Mouse (Mus musculus): ENCODE data around the gene Ubqln3. TPM values are rescaled to one million over a fixed set of nuclear protein-coding genes. Genes with fewer than 3 reads are reported as not detected.

Gene Ubqln3
- polyA plus RNA-seq (2012; rRNA removed) = not detected in 2 replicates

GRCm38 (mm10) chr7:104143179-104143578 is at the start of gene Ubqln3:
TSS of gene Ubqln3 (minus strand) at chr7:104143279.
- WGBS = 70% methylated on average over 3 of the region's 3 CpGs
- no peak within 1 kb of the TSS for H3K4me3 ChIP-seq (ENCODE audit: low read depth, low read length)
- no peak for TF ChIP-seq CTCF (IDR thresholded peaks at IDR 0.05; ENCODE audit: extremely low read depth, insufficient read length, insufficient replicate concordance, low read depth, low read length)
- no peak for TF ChIP-seq POLR2A (IDR thresholded peaks at IDR 0.05; ENCODE audit: low read depth, low read length)

DNA sequence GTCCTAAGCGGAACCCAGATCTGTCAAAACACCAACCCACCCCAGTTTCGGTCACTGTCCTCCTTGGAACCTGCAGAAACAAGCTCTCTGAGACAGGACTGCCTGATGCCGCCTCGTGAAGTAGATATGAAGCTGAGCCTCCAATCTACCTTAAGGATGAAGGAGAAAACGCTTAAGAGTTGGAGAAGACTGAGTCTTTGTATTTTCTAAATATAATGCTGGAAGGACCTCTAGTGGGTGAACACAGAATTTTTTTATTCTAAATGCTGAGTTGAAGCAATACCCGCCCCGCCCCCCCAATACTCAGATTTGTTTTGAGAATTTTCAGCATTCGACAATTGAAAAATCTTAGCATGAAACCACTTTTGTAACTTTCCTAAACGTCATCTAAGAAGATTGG is 48.2 kb upstream of the Ubqln3 start:
- Histone ChIP-seq H3K36me3 (ENCODE audit: control insufficient read depth, insufficient read depth, low read length) (no peaks in the 10 kb centered on the region), H3K27ac (ENCODE audit: insufficient read depth, low read depth, low read length) (no peak overlapping the region), H3K27me3 (ENCODE audit: control insufficient read depth, insufficient read depth, low read length) (no peaks in the 10 kb centered on the region), H3K4me1 (ENCODE audit: control insufficient read depth, insufficient read depth, insufficient read length, low read length) (no peaks in the 10 kb centered on the region), H3K4me3 (ENCODE audit: low read depth, low read length) (no peak overlapping the region)
- 51% methylated on average over 9 of the region's 9 CpGs for WGBS
- TF ChIP-seq POLR2A (IDR thresholded peaks at IDR 0.05; ENCODE audit: low read depth, low read length) (no peak), CTCF (IDR thresholded peaks at IDR 0.05; ENCODE audit: extremely low read depth, insufficient read length, insufficient replicate concordance, low read depth, low read length) (no peak)

More at GRCm38 (mm10) chr7:104143179-104143578, at the start of gene Ubqln3:
- H3K4me1 ChIP-seq (ENCODE audit: control insufficient read depth, insufficient read depth, insufficient read length, low read length) = no peaks in the 10 kb centered on the region
- no peaks in the 10 kb centered on the region for H3K27me3 ChIP-seq (ENCODE audit: control insufficient read depth, insufficient read depth, low read length)
- H3K36me3 ChIP-seq (ENCODE audit: control insufficient read depth, insufficient read depth, low read length) = no peaks in the 10 kb centered on the region
- H3K27ac ChIP-seq (ENCODE audit: insufficient read depth, low read depth, low read length) = no peak within 1 kb of the TSS

GRCm38 (mm10) chr7:104183292-104183691 is 40.2 kb upstream of the Ubqln3 start, which contains the start of gene Olfr648:
TSS of gene Olfr648 (minus strand) at chr7:104183392.
- H3K27ac ChIP-seq (ENCODE audit: insufficient read depth, low read depth, low read length) = no peak within 1 kb of the TSS
- H3K4me1 ChIP-seq (ENCODE audit: control insufficient read depth, insufficient read depth, insufficient read length, low read length) = no peaks in the 10 kb centered on the region
- no peaks in the 10 kb centered on the region for H3K27me3 ChIP-seq (ENCODE audit: control insufficient read depth, insufficient read depth, low read length)
- no peak for TF ChIP-seq CTCF (IDR thresholded peaks at IDR 0.05; ENCODE audit: extremely low read depth, insufficient read length, insufficient replicate concordance, low read depth, low read length)
- no peak for TF ChIP-seq POLR2A (IDR thresholded peaks at IDR 0.05; ENCODE audit: low read depth, low read length)
- no peak within 1 kb of the TSS for H3K4me3 ChIP-seq (ENCODE audit: low read depth, low read length)
- no peaks in the 10 kb centered on the region for H3K36me3 ChIP-seq (ENCODE audit: control insufficient read depth, insufficient read depth, low read length)
- 88% methylated on average over 2 of the region's 2 CpGs for WGBS

- H3K36me3 ChIP-seq (ENCODE audit: control insufficient read depth, insufficient read depth, low read length) = no peaks in the 10 kb centered on the region
- no peaks in the 10 kb centered on the region for H3K4me1 ChIP-seq (ENCODE audit: control insufficient read depth, insufficient read depth, insufficient read length, low read length)
- 85% methylated on average over 1 of the region's 1 CpGs for WGBS
- TF ChIP-seq CTCF (IDR thresholded peaks at IDR 0.05; ENCODE audit: extremely low read depth, insufficient read length, insufficient replicate concordance, low read depth, low read length) = no peak
- no peak for TF ChIP-seq POLR2A (IDR thresholded peaks at IDR 0.05; ENCODE audit: low read depth, low read length)
- no peak overlapping the region for H3K4me3 ChIP-seq (ENCODE audit: low read depth, low read length)
- H3K27me3 ChIP-seq (ENCODE audit: control insufficient read depth, insufficient read depth, low read length) = no peaks in the 10 kb centered on the region
- no peak overlapping the region for H3K27ac ChIP-seq (ENCODE audit: insufficient read depth, low read depth, low read length)
Measured at GRCm38 (mm10) chr7:104179074-104179473, 36.0 kb upstream of the Ubqln3 start.

DNA sequence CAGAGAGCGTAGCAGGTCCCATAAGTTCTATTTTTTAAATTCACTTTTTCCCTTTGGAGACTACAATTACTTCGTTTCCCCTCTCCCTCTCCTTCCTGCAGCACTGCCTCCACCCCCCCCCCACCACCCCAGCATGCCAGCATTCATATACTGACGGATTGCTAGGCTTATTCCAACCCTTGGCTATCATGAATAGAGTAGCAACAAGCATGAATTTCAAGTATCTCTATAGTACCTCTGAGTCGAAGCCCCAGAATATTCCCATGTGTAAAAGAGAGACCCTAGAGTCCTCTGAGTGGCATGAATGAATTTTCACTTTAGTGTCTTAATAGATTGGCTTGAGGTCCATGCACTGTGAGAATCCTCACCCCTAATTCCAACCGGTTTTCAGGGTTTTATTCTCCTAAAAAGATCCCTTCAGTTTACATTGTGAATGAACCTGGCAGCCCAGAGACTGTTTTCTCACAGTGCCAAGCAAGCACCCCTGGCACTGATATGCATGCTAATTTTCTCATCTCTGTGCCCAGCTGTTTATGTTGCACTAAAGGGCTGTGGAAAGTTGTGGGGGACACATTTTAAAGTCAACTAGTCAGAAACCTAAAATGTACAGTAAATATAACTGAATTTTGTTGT is 35.5 kb upstream of the Ubqln3 start:
- H3K36me3 ChIP-seq (ENCODE audit: control insufficient read depth, insufficient read depth, low read length) = no peaks in the 10 kb centered on the region
- no peaks in the 10 kb centered on the region for H3K27me3 ChIP-seq (ENCODE audit: control insufficient read depth, insufficient read depth, low read length)
- no peak overlapping the region for H3K27ac ChIP-seq (ENCODE audit: insufficient read depth, low read depth, low read length)
- no peaks in the 10 kb centered on the region for H3K4me1 ChIP-seq (ENCODE audit: control insufficient read depth, insufficient read depth, insufficient read length, low read length)
- H3K4me3 ChIP-seq (ENCODE audit: low read depth, low read length) = no peak overlapping the region
- TF ChIP-seq POLR2A (IDR thresholded peaks at IDR 0.05; ENCODE audit: low read depth, low read length) (no peak), CTCF (IDR thresholded peaks at IDR 0.05; ENCODE audit: extremely low read depth, insufficient read length, insufficient replicate concordance, low read depth, low read length) (no peak)
- WGBS = 63% methylated on average over 5 of the region's 5 CpGs

DNA sequence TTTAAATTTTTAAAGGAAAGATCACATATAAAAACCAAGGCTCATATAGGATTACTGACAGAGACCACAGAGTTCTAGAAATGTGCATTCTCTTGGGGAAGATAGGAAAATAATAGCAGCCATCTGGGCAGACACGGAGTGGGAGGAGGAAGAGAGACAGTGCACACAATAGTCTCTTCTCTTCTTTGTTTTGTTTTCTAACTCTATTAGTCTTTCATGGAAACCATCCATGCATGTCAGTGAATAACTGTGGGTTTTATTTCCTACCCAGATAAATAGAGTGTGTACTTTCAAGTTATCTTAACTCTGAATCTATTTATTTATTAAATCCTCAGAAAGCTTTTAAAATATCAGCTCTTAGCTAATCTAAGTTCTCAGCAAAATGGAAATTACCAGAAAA is 32.0 kb upstream of the Ubqln3 start:
- WGBS = 76% methylated on average over 1 of the region's 1 CpGs
- Histone ChIP-seq H3K27me3 (ENCODE audit: control insufficient read depth, insufficient read depth, low read length) (no peaks in the 10 kb centered on the region), H3K4me1 (ENCODE audit: control insufficient read depth, insufficient read depth, insufficient read length, low read length) (no peaks in the 10 kb centered on the region), H3K4me3 (ENCODE audit: low read depth, low read length) (no peak overlapping the region), H3K36me3 (ENCODE audit: control insufficient read depth, insufficient read depth, low read length) (no peaks in the 10 kb centered on the region), H3K27ac (ENCODE audit: insufficient read depth, low read depth, low read length) (no peak overlapping the region)
- no peak for TF ChIP-seq POLR2A (IDR thresholded peaks at IDR 0.05; ENCODE audit: low read depth, low read length)
- TF ChIP-seq CTCF (IDR thresholded peaks at IDR 0.05; ENCODE audit: extremely low read depth, insufficient read length, insufficient replicate concordance, low read depth, low read length) = no peak

DNA sequence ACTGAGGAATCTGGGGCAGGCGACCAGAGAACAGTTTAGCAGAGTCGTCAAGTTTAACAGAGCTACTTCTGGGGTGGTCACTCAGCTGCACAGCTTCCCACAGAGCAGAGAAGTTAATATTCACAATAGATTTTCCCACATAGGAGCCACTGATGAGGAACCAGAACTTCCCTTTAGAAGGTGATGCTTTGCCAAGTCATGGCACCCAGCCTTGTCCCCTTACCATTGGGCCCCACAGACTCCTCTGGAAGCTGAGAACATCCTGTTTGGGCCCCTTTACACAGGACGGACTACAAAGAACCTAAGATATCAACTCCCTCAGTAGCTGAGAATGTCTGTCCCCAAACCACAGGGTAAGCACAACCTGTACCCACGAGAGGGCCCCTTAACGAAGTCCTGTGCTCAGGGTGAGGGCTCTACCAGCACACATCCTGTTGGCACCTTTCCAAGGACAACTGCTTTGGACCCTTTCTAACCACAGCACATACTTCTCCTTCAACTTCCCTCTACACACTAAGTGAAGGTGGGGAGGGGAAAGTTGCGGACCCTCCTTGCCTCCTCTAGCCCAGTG is 26.6 kb upstream of the Ubqln3 start:
- H3K27me3 ChIP-seq (ENCODE audit: control insufficient read depth, insufficient read depth, low read length) = no peaks in the 10 kb centered on the region
- H3K36me3 ChIP-seq (ENCODE audit: control insufficient read depth, insufficient read depth, low read length) = no peaks in the 10 kb centered on the region
- 58% methylated on average over 6 of the region's 6 CpGs for WGBS
- TF ChIP-seq POLR2A (IDR thresholded peaks at IDR 0.05; ENCODE audit: low read depth, low read length) (no peak), CTCF (IDR thresholded peaks at IDR 0.05; ENCODE audit: extremely low read depth, insufficient read length, insufficient replicate concordance, low read depth, low read length) (no peak)
- no peaks in the 10 kb centered on the region for H3K4me1 ChIP-seq (ENCODE audit: control insufficient read depth, insufficient read depth, insufficient read length, low read length)
- no peak overlapping the region for H3K27ac ChIP-seq (ENCODE audit: insufficient read depth, low read depth, low read length)
- no peak overlapping the region for H3K4me3 ChIP-seq (ENCODE audit: low read depth, low read length)

Data from small intestine, adult 2 months (tissue).